Mouse (Mus musculus): ENCODE measurements around the gene Mrpl53.
"Not testable (repeated sequence)": the region's sequence is repeated elsewhere in the genome, so short reads cannot be mapped to it uniquely, and the experiment has no call there.

Gene Mrpl53

DNA sequence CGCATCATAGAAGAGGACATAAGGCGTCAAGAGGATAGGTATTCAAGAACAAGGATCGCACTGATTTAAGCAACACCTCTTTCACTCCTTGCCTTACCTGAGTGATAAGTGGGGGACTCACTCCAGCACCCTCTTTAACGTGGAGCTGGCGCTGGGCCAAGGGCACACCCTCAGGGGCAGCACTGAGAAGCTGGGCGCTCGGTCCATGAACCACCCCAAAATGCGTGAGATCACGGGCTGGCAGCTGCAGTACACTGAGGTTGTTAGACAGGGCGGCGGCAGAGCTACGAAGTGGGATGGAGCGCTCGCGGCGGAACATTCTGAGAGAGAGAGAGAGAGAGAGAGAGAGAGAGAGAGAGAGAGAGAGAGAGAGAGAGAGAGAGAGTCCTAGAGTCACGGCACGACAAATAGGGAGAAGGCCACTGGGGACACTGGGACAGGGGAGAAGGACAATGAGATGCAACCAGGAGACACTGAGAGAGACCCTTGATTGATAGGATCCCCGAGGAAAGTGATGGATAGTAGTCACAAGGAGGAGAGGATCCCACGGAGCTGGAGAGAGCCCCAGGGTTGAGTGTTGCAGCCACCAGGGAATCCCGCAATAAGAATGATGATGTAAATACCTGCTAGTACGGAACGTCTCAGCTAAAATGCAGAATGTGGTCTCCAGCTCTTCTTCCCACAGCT, 46.9 kb downstream of the Mrpl53 start:
- no peak for DNase-seq

DNA sequence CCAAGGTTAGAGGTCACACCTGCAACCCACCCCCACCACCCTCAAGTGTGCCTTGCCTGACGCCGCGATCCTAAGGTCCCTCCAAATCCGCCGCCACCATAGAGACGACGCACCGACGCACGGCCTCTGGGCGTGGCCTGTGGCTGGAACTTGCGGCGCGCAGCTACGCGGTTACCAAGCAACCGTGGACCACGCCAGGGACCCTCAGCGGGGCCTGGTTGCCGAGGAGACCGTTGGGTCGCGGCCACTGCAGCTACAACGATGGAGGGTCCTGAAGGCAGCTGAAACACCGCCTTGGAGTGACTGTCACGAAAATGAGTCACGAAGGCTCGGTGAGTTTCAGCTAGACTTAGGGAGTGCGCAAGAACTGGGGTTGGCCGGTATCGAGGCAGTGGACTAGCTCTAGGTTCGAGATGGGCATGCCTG, 47.4 kb downstream of the Mrpl53 start, which contains the start of the genes Wdr54 and 1700003E16Rik:
TSS of gene Wdr54 (minus strand) at position 139 of the 426 bp plus-strand sequence.
TSS of gene 1700003E16Rik (plus strand) at position 146 of the 426 bp plus-strand sequence.
- DNase-seq: peak; percentile 69

DNA sequence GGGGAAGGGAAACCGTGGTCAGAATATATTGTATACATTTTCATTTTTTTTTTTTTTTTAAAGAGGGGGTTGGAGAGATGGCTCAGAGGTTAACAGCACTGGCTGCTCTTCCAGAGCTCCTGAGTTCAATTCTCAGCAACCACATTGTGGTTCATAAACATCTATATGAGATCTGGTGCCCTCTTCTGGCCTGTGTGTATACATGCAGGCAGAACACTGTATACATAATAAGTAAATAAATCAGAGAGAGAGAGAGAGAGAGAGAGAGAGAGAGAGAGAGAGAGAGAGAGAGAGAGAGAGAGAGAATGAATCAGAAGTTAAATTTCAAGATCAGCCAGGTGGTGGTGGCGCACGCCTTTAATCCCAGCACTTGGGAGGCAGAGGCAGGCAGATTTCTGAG, 50.6 kb downstream of the Mrpl53 start:
- DNase-seq: not testable (repeated sequence)
